Mouse (Mus musculus): ENCODE data around the gene Snx4. TPM values are rescaled to one million over a fixed set of nuclear protein-coding genes. Genes with fewer than 3 reads are reported as not detected.

The Snx4 gene
- polyA plus RNA-seq, 1 experiment from 2014 or later: 72.2 TPM

DNA sequence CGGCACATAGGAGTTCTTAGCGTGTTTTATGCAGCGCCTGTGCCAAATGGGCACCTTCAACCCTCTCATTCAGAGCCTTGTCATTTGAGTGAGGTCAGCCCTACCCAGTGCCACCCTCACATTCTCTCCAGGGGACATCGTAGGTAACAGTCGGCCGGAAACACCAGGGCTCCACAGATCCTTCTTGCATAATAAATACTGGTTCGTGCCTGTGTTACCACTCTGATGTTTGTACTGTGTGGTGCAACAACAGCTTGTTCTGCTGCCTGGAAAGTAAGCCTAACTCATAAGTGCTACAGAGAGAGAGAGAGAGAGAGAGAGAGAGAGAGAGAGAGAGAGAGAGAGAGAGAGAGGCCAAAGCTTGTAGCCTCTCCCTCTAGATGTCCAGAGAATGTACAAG is 66.8 kb downstream of the Snx4 start:
- H3K4me1 ChIP-seq (ENCODE audit: control insufficient read depth, insufficient read depth, low read length): no peaks in the 10 kb centered on the region
- ATAC-seq (ENCODE audit: insufficient number of reproducible peaks, low FRiP score, low TSS enrichment, low read depth): no peak
- H3K4me2 ChIP-seq (ENCODE audit: low read depth, severe bottlenecking): no peak overlapping the region
- H3K4me3 ChIP-seq (ENCODE audit: low read depth, low read length): no peak overlapping the region
- 88% methylated on average over 7 of the region's 7 CpGs for WGBS
- H3K9me3 ChIP-seq (ENCODE audit: control insufficient read depth, low read length): no peaks in the 10 kb centered on the region
- no peak overlapping the region for H3K27ac ChIP-seq (replicated peaks; ENCODE audit: low read depth, low read length)
- H3K27me3 ChIP-seq (ENCODE audit: control insufficient read depth, insufficient read depth, low read length): no peaks in the 10 kb centered on the region
- no peaks in the 10 kb centered on the region; the same call in 1 of the 2 replicates for H3K36me3 ChIP-seq (ENCODE audit: control insufficient read depth, insufficient read depth, low read length)
- H3K9ac ChIP-seq (ENCODE audit: low read length): no peak overlapping the region
- DNase-seq (ENCODE audit: low spot score): no peak

DNA sequence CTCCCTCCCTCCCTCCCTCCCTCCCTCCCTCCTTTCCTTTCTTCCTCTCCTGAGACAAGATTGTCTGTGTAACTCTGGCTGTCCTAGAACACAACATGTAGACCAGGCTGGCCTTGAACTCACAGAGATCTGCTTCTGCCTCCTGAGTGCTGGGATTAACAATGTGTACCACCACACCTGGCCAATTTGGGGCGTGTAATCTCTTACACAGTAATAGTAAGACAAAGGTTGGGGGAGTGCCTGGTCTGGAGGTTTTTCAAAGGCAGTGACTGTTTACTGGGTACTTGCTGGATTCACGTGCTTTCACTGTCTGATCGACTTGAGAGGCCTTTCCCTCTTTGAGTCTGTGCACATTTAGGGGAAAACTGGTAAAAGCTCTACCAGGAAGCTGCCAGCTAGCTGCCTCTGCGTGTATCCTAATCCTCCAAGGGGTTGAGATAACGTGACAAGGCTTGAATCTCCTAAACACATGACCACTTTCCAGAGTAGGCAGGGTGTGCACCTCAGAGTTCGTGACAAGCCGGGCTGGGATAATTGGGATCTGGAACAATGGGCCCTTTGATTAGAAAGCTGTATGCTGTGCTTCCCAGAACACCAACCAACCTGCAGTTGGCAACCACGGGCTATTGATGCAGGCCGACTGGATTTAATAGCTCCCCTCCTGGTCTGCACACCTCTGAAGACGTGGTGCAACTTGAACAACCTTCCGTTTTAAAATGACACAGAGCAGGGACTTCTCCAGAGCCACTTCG is 74.6 kb downstream of the Snx4 start:
- Histone ChIP-seq H3K27me3 (ENCODE audit: control insufficient read depth, insufficient read depth, low read length) (no peaks in the 10 kb centered on the region), H3K27ac (replicated peaks; ENCODE audit: low read depth, low read length) (peak overlapping the region; percentile 70), H3K4me3 (ENCODE audit: low read depth, low read length) (no peak overlapping the region), H3K4me2 (ENCODE audit: low read depth, severe bottlenecking) (no peak overlapping the region), H3K9me3 (ENCODE audit: control insufficient read depth, low read length) (no peaks in the 10 kb centered on the region), H3K9ac (ENCODE audit: low read length) (no peak overlapping the region), H3K36me3 (ENCODE audit: control insufficient read depth, insufficient read depth, low read length) (no peaks in the 10 kb centered on the region), H3K4me1 (ENCODE audit: control insufficient read depth, insufficient read depth, low read length) (no peaks in the 10 kb centered on the region)
- ATAC-seq (ENCODE audit: insufficient number of reproducible peaks, low FRiP score, low TSS enrichment, low read depth) (peak; percentile 75; the same call in 1 of the 2 replicates), DNase-seq (ENCODE audit: low spot score) (no peak)
- whole genome bisulfite sequencing: 46% methylated on average over 12 of the region's 12 CpGs

DNA sequence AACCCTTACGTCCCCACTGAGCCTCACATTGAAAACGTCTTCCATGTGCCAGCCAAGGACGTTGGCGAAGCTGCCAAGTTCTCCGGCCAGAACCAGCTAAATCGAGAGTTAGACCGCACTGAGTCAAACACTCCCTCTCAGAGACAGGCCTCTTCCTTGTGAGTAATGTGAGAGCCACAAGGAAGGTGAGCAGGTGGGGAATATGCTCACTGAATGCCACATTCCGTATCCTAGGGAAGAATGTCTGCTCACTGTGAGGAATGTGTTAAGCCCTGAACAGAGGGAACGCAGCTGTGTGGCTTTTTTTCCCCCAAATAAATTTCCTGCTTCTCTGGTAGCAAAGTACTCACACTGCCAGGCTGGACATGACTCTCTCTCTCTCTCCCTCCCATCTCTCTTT is 75.3 kb downstream of the Snx4 start:
- ATAC-seq (ENCODE audit: insufficient number of reproducible peaks, low FRiP score, low TSS enrichment, low read depth) (peak; percentile 47; the same call in 1 of the 2 replicates), DNase-seq (ENCODE audit: low spot score) (peak; percentile 37)
- Histone ChIP-seq H3K27me3 (ENCODE audit: control insufficient read depth, insufficient read depth, low read length) (no peaks in the 10 kb centered on the region), H3K9ac (ENCODE audit: low read length) (no peak overlapping the region), H3K9me3 (ENCODE audit: control insufficient read depth, low read length) (no peaks in the 10 kb centered on the region), H3K4me3 (ENCODE audit: low read depth, low read length) (no peak overlapping the region), H3K27ac (replicated peaks; ENCODE audit: low read depth, low read length) (peak overlapping the region; percentile 43), H3K4me2 (ENCODE audit: low read depth, severe bottlenecking) (no peak overlapping the region), H3K36me3 (ENCODE audit: control insufficient read depth, insufficient read depth, low read length) (no peaks in the 10 kb centered on the region), H3K4me1 (ENCODE audit: control insufficient read depth, insufficient read depth, low read length) (no peaks in the 10 kb centered on the region)
- 75% methylated on average over 9 of the region's 9 CpGs for WGBS

DNA sequence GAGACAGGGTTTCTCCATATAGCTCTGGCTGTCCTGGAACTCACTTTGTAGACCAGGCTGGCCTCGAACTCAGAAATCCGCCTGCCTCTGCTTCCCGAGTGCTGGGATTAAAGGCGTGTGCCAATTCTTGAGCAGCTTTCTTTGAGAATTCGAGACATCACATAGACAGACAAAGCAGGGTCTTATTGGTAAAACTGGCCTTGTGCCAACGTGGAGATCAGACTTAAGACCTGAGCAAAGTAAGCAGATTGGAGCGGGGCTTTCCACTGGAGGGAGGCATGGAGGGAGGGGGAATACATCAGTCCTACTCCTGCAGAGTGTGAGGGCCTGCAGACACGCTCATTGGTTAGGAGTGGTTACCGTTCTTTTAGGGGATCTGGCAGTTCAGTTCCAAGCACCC is 75.9 kb downstream of the Snx4 start:
- Histone ChIP-seq H3K4me1 (ENCODE audit: control insufficient read depth, insufficient read depth, low read length) (no peaks in the 10 kb centered on the region), H3K4me3 (ENCODE audit: low read depth, low read length) (no peak overlapping the region), H3K9me3 (ENCODE audit: control insufficient read depth, low read length) (no peaks in the 10 kb centered on the region), H3K27ac (replicated peaks; ENCODE audit: low read depth, low read length) (no peak overlapping the region), H3K9ac (ENCODE audit: low read length) (no peak overlapping the region), H3K36me3 (ENCODE audit: control insufficient read depth, insufficient read depth, low read length) (no peaks in the 10 kb centered on the region), H3K4me2 (ENCODE audit: low read depth, severe bottlenecking) (no peak overlapping the region), H3K27me3 (ENCODE audit: control insufficient read depth, insufficient read depth, low read length) (no peaks in the 10 kb centered on the region)
- WGBS: 89% methylated on average over 9 of the region's 9 CpGs
- DNase-seq (ENCODE audit: low spot score) (no peak), ATAC-seq (ENCODE audit: insufficient number of reproducible peaks, low FRiP score, low TSS enrichment, low read depth) (no peak)

DNA sequence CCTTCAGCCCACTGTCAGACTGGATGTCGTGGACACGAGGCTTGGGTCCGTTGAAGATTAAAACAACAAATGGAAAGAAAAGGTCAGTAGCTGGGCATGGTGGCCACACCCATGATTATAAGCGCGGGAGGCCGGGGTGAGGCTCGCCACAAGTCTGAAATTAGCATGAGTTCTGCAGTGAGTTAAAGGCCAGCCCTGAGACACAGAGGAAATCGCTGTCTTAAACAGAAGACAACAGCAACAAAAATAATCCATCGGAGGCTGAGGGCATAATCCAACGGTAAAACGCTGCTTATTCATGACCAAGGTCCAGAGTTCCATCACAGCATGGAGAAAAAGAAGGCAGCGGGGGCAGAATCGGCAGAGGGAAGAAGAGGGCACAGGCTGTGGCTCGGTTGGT is 81.8 kb downstream of the Snx4 start:
- H3K27me3 ChIP-seq (ENCODE audit: control insufficient read depth, insufficient read depth, low read length): no peaks in the 10 kb centered on the region
- no peaks in the 10 kb centered on the region for H3K9me3 ChIP-seq (ENCODE audit: control insufficient read depth, low read length)
- no peak overlapping the region for H3K4me2 ChIP-seq (ENCODE audit: low read depth, severe bottlenecking)
- no peak for ATAC-seq (ENCODE audit: insufficient number of reproducible peaks, low FRiP score, low TSS enrichment, low read depth)
- H3K4me1 ChIP-seq (ENCODE audit: control insufficient read depth, insufficient read depth, low read length): no peaks in the 10 kb centered on the region
- 87% methylated on average over 14 of the region's 14 CpGs for WGBS
- H3K27ac ChIP-seq (replicated peaks; ENCODE audit: low read depth, low read length): no peak overlapping the region
- H3K9ac ChIP-seq (ENCODE audit: low read length): no peak overlapping the region
- no peak for DNase-seq (ENCODE audit: low spot score)
- no peaks in the 10 kb centered on the region for H3K36me3 ChIP-seq (ENCODE audit: control insufficient read depth, insufficient read depth, low read length)
- no peak overlapping the region for H3K4me3 ChIP-seq (ENCODE audit: low read depth, low read length)

DNA sequence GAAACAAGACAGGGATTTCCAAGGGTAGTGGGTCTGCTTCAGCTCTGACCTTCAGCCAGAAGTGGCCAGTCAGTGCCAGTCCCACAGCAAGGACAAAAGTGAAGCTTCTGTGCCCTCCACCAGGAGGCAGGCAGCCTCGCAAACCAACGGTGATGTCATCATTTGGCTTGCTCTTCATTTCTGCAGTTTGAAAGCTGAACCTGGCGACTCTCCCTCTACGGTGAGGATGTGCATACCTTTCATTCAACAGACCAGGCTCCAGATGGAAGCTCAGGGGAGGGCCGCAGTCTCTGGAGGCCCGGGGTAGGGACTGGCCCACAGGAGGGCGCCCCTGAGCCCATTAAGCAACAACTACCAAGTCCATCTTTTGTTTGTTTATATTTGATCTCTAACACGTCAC is 85.9 kb downstream of the Snx4 start:
- H3K9ac ChIP-seq (ENCODE audit: low read length): no peak overlapping the region
- ATAC-seq (ENCODE audit: insufficient number of reproducible peaks, low FRiP score, low TSS enrichment, low read depth): no peak
- 19% methylated on average over 8 of the region's 8 CpGs for WGBS
- H3K27ac ChIP-seq (replicated peaks; ENCODE audit: low read depth, low read length): no peak overlapping the region
- H3K4me2 ChIP-seq (ENCODE audit: low read depth, severe bottlenecking): no peak overlapping the region
- H3K36me3 ChIP-seq (ENCODE audit: control insufficient read depth, insufficient read depth, low read length): no peaks in the 10 kb centered on the region
- DNase-seq (ENCODE audit: low spot score): peak; percentile 68
- no peaks in the 10 kb centered on the region for H3K4me1 ChIP-seq (ENCODE audit: control insufficient read depth, insufficient read depth, low read length)
- no peaks in the 10 kb centered on the region for H3K9me3 ChIP-seq (ENCODE audit: control insufficient read depth, low read length)
- H3K4me3 ChIP-seq (ENCODE audit: low read depth, low read length): no peak overlapping the region
- H3K27me3 ChIP-seq (ENCODE audit: control insufficient read depth, insufficient read depth, low read length): no peaks in the 10 kb centered on the region

DNA sequence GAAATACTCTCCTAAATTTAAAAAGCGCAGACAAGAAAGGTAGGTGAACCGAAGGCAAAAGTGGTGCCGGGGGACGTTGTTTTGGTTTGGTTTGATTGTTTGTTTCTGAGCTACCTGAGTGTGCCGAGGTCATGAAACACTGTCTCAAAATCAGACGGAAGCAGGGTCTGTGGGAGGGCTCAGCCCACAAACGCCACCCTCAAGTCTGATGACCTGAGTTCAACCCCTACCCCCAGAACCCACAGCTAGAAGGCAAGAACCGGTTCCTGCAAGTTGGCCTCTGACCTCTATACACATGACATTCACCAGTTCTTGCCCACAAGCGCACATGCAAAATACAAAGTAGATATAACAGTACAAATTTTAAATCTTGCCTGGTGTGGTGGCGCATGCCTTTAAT is 86.4 kb downstream of the Snx4 start:
- no peaks in the 10 kb centered on the region for H3K27me3 ChIP-seq (ENCODE audit: control insufficient read depth, insufficient read depth, low read length)
- no peak for ATAC-seq (ENCODE audit: insufficient number of reproducible peaks, low FRiP score, low TSS enrichment, low read depth)
- H3K9ac ChIP-seq (ENCODE audit: low read length): no peak overlapping the region
- no peaks in the 10 kb centered on the region for H3K4me1 ChIP-seq (ENCODE audit: control insufficient read depth, insufficient read depth, low read length)
- no peak overlapping the region for H3K27ac ChIP-seq (replicated peaks; ENCODE audit: low read depth, low read length)
- DNase-seq (ENCODE audit: low spot score): no peak
- WGBS: 83% methylated on average over 10 of the region's 10 CpGs
- H3K9me3 ChIP-seq (ENCODE audit: control insufficient read depth, low read length): no peaks in the 10 kb centered on the region
- no peaks in the 10 kb centered on the region for H3K36me3 ChIP-seq (ENCODE audit: control insufficient read depth, insufficient read depth, low read length)
- H3K4me2 ChIP-seq (ENCODE audit: low read depth, severe bottlenecking): no peak overlapping the region
- no peak overlapping the region for H3K4me3 ChIP-seq (ENCODE audit: low read depth, low read length)

DNA sequence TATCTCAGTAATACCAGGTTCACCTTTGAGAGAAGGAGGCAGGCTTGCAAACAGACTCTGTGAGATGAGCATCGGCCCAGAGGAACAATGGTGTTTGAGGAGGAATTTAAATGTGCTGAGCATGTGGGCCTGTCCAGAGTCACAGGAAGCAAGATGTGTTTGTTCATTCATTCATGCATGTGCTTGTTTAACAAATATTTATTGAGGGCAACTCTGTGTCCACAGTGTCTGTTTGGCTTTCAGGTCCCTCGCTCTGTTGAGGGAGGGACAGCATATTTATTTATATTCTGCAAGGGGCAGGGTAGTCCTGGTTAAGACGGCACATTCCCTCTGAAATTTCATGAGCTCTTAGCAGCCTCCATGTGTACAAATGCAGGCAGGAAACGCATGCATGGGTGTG is 87.2 kb downstream of the Snx4 start:
- WGBS: 81% methylated on average over 4 of the region's 4 CpGs
- H3K4me1 ChIP-seq (ENCODE audit: control insufficient read depth, insufficient read depth, low read length): no peaks in the 10 kb centered on the region
- H3K9me3 ChIP-seq (ENCODE audit: control insufficient read depth, low read length): no peaks in the 10 kb centered on the region
- no peak overlapping the region for H3K4me3 ChIP-seq (ENCODE audit: low read depth, low read length)
- no peaks in the 10 kb centered on the region for H3K27me3 ChIP-seq (ENCODE audit: control insufficient read depth, insufficient read depth, low read length)
- no peak overlapping the region for H3K4me2 ChIP-seq (ENCODE audit: low read depth, severe bottlenecking)
- ATAC-seq (ENCODE audit: insufficient number of reproducible peaks, low FRiP score, low TSS enrichment, low read depth): no peak
- no peaks in the 10 kb centered on the region for H3K36me3 ChIP-seq (ENCODE audit: control insufficient read depth, insufficient read depth, low read length)
- H3K27ac ChIP-seq (replicated peaks; ENCODE audit: low read depth, low read length): no peak overlapping the region
- DNase-seq (ENCODE audit: low spot score): no peak
- no peak overlapping the region for H3K9ac ChIP-seq (ENCODE audit: low read length)

DNA sequence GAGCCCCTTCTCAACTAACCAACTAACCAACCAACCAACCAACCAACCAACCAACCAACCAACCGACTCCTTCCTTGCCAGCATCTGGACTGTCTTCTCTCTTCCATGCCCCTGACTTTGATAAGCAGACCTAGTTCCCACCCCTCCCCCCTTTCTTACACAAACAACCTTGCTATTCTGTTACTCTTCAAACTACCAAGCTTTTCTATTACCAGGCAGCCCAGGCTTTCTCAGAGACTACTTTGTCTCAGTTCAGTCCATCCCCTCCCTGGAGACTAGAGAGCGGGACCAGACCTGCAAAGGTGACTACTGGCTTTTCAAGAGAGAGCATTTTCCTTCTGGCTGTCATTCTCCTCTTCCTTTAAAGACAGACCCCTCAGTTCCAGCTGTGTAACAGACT is 88.2 kb downstream of the Snx4 start:
- H3K9ac ChIP-seq (ENCODE audit: low read length): no peak overlapping the region
- H3K36me3 ChIP-seq (ENCODE audit: control insufficient read depth, insufficient read depth, low read length): no peaks in the 10 kb centered on the region
- no peaks in the 10 kb centered on the region for H3K27me3 ChIP-seq (ENCODE audit: control insufficient read depth, insufficient read depth, low read length)
- no peaks in the 10 kb centered on the region for H3K4me1 ChIP-seq (ENCODE audit: control insufficient read depth, insufficient read depth, low read length)
- no peaks in the 10 kb centered on the region for H3K9me3 ChIP-seq (ENCODE audit: control insufficient read depth, low read length)
- DNase-seq (ENCODE audit: low spot score) (no peak), ATAC-seq (ENCODE audit: insufficient number of reproducible peaks, low FRiP score, low TSS enrichment, low read depth) (no peak)
- no peak overlapping the region for H3K27ac ChIP-seq (replicated peaks; ENCODE audit: low read depth, low read length)
- no peak overlapping the region for H3K4me3 ChIP-seq (ENCODE audit: low read depth, low read length)
- WGBS: 90% methylated on average over 2 of the region's 2 CpGs
- H3K4me2 ChIP-seq (ENCODE audit: low read depth, severe bottlenecking): no peak overlapping the region
